Mouse (Mus musculus) erythroid progenitor cell, adult 5-6 weeks (primary cell): ENCODE measurements around the gene Hsf2bp. TPM values are rescaled to one million over a fixed set of nuclear protein-coding genes. Genes with fewer than 3 reads are reported as not detected.

Experiments used
- ATAC-seq: replicated peaks from 2 replicates; pipeline ENCODE4 v1.8.0; 2016; ENCODE audit warnings: moderate number of reproducible peaks, mild to moderate bottlenecking, moderate TSS enrichment, inconsistent platforms; ENCODE audit not compliant: poor library complexity, low FRiP score, severe bottlenecking
- total RNA-seq, 2 experiments: library from RNA; stranded (forward) in 1 of 2; stranded (reverse) in 1 of 2; fragments of 150-400 nt in 1 of 2; fragments of 186-747, 209-891 nt in 1 of 2; gene quantifications; 2 replicates each; pipeline versions ENCODE4 v1.2.3 to v1.2.4; 2015 to 2017; ENCODE audit warnings: low replicate concordance in 2 of 2

Gene Hsf2bp
- total RNA-seq, 2 experiments from 2014 or later: not detected

DNA sequence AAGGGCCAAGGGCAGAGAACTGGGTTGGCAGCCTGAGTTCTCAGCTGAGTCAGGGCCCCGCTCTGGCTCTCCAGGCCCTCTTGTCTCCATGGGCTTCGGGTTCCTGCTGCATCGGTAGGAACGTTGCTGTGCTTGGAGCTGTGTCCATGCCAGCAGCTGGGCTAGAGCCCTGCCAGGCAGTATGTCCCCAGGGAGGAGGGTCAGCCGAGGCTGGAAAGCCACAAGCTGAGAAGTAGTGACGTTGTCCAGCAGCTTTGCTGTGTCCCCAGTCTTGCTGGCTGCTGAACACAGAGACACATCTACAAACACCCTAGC, 119.7 kb downstream of the Hsf2bp start:
- no peak for ATAC-seq

DNA sequence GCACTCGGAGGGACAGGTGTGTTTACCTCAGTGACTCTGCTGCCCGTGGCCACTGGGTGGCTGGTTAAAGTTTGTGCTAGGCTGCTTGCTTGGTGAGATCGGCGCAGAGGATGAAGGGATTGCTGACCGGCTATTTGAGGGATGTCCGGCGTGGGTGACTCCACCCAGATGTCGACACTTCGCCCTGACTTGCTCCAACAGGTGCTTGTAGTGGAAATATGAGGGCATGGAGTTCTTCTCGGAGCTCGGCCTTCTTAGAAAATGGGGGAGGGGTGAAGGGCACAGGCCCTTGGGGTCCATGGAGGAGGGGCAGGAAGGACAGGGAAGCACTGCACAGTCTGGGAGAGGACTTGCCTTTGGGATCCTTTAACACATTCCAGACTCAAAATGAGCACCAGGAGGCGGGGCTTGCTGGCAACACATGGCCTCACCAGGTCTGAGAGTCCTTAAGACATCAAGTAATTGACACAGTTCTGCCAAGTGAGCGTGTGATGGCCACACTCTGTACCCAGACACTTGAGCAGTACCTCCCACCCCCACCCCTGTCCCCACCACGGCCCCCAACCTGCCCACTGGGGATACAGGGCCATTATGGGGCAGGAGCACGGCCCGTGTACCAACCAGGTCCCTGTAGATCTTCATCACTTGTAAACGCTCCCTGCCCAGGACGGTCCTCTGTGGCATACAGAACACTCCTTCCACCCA, 120.2 kb downstream of the Hsf2bp start:
- ATAC-seq: no peak

DNA sequence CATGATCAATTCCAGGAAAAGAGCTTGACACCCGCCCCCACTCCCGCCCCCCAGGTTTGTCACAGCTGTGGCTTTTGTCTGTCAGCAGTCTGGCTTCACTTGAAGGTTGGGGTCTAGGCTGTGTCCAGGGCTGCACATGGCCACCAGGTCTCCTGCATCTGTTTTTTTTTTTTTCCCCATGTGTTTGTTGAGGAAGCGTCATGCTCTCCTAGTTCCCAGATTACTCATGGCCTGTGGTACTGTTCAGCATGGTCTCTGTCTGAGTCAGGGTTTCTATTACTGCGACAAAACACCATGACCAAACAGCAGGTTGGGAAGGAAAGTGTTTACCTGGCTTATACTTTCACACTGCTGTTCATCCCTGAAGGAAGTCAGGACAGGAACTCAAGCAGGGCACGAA, 121.8 kb downstream of the Hsf2bp start:
- no peak for ATAC-seq

DNA sequence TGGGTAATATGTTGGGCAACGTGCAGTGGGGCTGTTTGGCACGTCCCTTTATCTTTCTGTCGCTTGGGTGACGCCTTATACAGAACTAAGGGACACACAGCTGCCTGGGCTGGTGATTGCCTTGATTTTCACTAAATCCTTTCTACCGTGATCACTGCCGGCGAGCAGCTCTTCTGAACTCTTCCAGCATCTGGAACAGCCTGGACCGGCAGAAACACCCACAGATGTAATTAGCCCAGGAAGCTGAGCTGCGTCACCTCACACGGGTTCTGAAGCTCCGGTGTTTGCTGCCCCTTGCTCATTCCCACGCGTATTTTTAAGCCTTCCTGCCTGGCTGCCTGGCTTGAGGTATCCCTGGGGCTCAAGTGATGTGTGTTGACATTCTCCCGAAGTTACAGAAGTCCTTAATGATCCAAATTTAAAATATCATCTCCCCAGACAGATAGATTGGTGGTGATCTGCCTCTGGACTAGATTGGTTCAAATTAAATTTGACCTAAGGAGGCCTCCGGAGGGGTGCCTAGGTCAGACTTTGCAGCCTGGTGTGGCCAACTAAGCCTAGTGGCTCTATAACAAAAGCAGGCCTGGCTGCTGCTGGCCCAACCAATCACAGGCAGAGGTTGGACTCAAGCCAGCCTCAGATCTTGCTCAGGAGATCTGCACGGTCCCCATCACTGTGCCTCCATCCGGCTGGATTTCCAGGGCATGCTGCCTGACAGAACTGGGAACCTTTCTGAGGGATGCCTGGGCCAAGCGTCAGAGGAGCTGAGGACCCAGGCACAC, 123.1 kb downstream of the Hsf2bp start:
- no peak for ATAC-seq

DNA sequence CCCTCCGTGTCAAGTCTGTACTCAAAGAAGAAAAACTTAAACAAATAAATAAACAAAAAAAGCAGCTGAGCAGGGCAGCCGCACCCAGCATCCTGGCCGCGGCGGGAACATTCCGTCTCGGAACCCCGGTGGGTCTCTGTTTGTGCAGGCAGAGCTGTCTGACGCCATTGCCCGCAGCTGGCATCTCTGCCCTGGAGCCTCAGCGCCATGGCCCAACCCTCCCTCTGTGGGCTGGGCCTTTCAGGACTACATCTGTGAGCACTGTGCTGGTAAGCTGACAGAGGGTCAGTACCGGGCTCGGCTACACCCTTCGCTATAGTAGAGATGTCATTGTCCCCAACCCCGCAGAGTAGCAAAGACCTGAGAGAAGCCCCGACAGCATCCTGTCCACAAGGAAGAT, 123.8 kb downstream of the Hsf2bp start:
- no peak for ATAC-seq

DNA sequence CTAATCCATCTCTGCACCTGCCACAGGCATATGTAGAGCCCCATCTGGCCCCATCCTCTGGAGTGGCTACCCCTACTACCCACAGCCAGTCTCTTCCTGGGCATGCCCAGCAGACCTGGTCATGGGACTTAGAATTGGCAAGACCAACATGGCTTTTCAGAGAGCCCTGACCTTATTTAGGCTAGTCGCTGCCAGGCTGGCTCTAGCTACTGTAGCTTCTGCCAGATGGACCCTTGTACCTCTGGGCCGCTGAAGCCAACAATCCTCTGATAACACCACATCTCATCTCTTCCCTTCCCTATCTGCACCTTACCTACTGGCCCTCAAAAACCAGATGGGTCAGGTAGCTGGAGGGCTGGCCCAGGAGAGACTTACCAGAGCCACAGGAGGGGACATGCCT, 127.2 kb downstream of the Hsf2bp start:
- ATAC-seq: no peak

DNA sequence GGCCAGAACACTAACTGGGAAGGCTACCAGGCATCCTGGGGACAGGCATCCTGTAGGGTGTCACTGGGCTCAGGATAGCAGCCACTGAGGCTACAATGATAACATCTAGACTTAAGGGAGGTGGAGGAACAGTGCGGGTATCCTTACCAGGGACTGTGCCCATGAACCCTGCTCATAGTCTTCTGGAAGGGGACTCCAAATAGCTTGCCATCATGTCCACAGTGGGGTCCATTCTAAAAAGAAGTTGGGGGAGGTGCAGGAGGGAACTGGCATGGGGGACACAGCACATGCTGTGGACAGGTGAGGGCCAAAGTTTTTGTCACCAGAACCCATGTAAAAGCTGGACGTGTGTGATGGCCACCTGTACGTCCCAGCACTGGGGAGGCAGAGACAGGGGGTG, 129.7 kb downstream of the Hsf2bp start:
- no peak for ATAC-seq

DNA sequence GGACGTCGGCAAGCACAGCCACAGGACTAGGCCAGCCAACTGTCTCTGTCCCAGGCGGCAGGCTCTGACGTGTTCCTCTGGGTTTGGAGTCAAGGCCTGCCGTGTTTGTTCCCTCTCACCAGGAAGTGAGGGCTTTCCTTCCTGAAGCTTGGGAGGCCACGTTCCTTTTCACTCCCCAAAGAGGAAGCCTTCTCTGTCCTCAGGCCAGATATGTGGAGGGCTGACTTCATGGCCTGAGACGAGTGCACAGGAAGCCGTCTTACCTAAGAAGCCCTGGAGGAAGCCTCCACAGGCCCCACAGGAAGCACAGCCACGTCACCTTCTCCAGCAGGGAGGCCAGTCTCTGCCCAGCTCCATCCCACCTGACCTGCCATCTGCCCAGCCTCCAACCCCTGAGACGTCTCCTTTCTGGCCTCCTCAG, 130.3 kb downstream of the Hsf2bp start:
- ATAC-seq: no peak

DNA sequence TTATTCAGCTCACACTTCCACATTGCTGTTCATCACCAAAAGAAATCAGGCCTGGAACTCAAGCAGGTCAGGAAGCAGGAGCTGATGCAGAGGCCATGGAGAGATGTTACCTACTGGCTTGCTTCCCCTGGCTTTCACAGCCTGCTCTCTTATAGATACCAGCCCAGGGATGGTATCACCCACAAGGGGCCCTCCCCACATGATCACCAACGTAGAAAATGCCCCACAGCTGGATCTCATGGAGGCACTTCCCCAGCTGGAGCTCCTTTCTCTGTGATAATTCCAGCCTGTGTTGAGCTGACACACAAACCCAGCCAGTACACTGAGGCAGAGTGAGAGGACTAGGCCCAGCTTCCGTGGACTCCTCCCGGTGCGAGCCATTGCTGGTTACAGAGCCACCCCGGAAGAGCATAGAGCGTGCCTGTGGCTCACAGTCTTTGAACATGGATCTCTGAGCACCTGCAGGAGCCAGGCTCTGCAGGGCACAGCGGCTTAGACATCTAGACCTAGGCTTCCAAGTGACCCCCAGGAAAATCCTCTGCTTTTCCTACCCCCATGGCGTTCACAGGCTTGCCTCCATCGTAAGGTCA, 130.9 kb downstream of the Hsf2bp start:
- ATAC-seq: no peak

DNA sequence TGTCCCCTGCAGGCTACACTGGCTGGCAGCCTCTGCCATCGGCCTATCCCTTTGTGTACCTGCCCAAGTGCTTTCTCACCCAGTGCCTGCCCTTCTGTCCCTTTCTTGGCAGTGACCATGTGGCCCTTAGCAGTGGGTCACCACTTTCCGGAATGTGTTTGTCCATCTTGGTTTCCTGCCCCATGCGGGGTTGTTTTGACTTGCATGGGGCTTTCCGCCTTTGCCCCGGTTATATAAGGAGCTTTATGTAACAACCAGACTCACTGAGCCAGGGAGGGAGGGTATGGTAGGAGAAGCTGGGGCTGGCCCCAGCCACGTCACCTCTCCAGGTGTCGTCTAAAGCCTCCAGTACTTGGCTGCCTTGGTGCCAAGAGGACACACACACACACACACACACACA, 132.1 kb downstream of the Hsf2bp start:
- ATAC-seq: no peak

DNA sequence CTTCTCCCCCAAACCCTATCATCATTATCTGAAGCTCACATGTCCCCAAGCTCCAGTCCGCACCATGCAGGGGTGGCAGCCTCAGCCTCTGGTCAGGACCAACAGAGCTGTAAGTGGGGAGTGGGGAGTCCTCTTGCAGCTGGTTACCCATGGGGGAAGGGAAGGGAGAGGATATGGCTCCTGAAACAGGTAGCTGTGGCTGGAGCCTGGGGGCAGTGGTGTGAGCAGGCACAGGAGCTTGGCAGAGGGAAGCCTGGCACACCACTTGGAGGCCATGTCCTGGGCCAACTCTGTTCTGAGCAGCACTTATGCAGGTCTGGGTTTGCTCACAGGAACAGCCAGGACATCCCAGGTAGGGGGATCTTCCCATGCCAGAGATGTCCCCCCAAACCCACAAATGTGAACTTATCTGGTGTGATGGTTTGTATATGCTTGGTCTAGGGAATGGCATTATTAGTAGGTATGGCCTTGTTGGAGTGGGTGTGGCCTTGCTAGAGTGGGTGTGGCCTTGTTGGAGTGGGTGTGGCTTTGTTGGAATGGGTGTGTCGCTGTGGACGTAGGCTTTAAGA, 133.4 kb downstream of the Hsf2bp start:
- no peak for ATAC-seq

DNA sequence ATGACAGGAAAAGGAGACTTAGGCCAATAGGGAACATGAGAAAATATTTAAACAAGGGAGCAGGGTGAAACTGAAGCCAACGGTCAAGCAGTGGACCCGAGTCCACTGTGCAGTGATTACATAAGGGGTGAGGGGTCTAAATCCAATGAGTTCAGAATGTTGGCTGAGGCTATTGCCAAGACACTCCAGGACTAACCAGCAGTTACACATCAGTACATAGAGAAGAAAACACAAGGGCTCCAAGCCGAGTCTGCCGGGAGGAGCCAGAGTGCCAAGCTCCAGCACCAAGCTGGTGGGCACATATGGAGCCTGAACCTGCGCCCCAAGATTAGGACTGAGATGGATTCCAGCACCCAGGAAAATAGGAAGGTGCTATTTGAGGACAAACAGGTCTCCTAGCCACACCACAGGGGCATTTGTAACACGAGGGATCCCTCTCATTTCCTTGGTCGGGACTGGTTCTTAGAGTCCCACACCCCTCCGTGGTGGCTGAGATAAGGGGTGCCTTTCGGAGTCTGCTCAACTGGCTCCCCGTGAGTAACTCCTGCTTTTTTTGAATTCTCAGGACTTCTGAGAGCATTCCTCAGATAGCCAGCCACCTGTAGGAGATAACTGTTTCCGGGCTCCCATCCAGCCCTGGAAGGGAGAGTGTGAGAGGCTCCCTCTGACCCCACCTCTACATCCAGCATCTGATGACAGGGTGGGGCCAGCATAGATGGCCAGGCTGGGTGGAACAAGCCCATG, 134.5 kb downstream of the Hsf2bp start:
- 0 out of 2 replicates have a peak, but pooled peaks have one; percentile 26 for ATAC-seq

DNA sequence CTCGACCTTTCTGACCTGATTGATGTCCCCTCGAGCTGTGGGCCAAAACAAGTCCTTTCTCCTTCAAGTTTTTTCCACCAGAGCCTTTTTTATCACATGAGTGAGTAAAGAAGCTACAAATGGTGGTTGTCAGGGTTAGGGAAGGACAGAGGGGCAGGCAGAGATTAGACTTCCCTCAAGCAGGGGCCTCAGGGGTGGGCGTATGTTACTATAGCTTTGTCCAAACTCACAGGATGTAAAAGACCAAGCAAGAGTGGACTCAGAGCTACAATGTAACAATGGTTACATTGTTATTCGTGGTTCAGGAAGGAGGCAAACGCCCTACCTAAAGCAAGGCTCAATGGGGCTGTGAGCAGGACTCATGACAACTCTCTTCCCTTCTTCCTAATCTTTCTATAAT, 137.2 kb downstream of the Hsf2bp start:
- ATAC-seq: no peak

DNA sequence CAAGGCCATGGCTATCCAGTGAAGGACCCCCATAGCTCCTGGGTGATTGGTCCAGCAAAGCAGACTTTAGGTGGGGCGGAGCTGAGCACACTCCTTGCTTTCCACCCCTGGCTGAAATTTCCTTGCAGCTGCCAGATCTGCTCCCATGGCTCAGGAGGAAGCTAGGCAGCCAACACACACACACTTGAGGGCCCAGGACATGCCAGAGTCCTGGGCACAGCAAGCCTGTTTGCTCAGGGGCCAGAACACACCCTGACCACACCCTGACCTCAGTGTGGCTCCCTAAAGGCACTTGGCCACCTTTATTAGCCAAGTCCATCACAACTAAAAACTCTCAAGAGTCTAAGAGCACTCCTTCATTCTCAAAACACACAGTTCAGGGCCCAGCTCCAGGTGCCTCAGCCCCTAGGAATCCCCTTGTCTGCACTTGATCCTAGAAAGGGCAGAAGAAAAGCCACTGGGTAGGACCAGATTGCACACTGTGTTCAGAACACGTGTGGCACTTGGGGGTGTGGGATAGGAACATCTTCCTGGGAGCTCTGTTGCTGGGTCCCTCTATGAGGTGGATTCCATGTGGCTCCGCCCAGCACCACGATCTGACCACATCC, 138.9 kb downstream of the Hsf2bp start:
- ATAC-seq: no peak

DNA sequence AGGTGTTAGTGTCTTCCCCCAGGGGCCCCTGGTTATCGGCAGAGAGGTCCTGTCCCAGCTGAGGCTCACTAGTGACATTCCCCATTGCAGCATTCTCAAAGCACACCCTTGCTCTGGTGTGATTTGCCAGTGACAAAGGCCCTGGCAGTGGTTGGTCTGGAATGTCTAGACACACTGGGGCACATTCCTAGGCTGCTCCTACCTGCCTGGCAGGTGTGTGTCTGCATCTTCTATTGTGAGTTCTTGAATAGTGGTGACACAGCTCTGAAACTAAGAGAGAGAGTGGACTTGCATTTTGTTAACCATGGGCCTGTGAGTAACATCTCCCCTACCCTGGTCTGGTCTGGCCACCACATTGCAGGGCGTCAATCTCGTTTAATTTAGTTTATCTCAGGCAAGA, 139.4 kb downstream of the Hsf2bp start:
- ATAC-seq: no peak

DNA sequence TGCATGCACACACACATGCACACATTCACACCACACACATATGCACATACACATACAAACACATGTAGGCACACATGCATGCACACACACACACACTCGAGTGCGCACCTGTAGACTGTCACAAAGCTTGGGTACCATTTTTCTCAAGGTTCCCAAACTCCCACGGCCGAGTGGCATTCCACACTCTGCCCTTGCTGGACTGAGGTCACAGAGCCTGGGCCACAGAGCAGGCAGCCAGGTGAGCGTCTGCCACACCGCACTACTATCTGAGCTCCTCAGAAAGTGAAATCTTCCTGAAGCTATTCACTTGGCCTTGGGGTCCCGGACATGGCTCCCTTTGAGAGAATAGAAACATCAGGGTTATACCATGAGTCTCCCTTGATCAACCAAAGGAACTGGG, 139.8 kb downstream of the Hsf2bp start:
- no peak for ATAC-seq
